Mouse (Mus musculus) left cerebral cortex, adult 2 months (tissue): Measurements from ENCODE around the gene Ptpn23. TPM values are rescaled to one million over a fixed set of nuclear protein-coding genes. Genes with fewer than 3 reads are reported as not detected.
"Not testable (repeated sequence)": the region's sequence is repeated elsewhere in the genome, so short reads cannot be mapped to it uniquely, and the experiment has no call there.

ENCODE experiments used
- DNase-seq, 2 experiments: peaks; one replicate each; pipeline ENCODE4 v3.0.0; 2021 to 2022; ENCODE audit warnings: low spot score in 2 of 2, mixed read lengths in 1 of 2; ENCODE audit errors: extremely low spot score in 1 of 2
- H3K27ac ChIP-seq: fragments of 200-600 bp; 2 replicates; pipeline ENCODE4 v1.8.1; 2022
- H3K4me3 ChIP-seq: fragments of 200-600 bp; 2 replicates; pipeline ENCODE4 v1.8.1; 2022
- CTCF ChIP-seq: fragments of 200-600 bp; IDR thresholded peaks from 2 replicates; pipeline ENCODE4 v1.8.1; 2022; ENCODE audit warnings: antibody characterized with exemption, mild to moderate bottlenecking, moderate library complexity
- intact Hi-C: fragments of 180-260 bp; cut with DNase I; formaldehyde crosslinking; loops from one replicate; pipeline ENCODE4 v1.15.1; 2025
- total RNA-seq, 2 experiments: library from RNA; stranded (reverse); gene quantifications; 2 replicates each; pipeline ENCODE4 v1.2.3; 2021

The Ptpn23 gene
- total RNA-seq, 2 experiments from 2014 or later = 63.6 to 64.1 TPM

GRCm38 (mm10) chr9:110380662-110381061 is 27.4 kb downstream of the Ptpn23 start:
- no peak for TF ChIP-seq CTCF
- no peak for DNase-seq
- intact Hi-C loops = no loop called here

DNA sequence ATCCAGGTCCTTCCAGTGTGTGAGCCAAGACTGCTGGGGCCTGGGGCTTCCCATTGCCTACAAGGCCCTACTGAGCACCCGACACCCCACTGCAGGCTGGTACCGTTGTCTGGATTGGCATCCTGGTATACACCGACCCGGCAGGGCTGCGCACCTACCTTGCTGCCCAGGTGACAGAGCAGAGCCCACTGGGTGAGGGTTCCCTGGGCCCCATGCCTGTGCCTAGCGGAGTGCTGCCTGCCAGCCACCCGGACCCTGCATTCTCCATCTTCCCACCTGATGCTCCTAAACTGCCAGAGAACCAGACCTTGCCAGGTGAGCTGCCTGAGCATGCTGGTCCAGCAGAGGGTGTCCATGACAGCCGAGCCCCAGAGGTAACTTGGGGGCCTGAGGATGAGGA is 28.7 kb downstream of the Ptpn23 start:
- H3K4me3 ChIP-seq = no peak overlapping the region
- no peak for DNase-seq
- H3K27ac ChIP-seq = no peak overlapping the region
- intact Hi-C loops = loop anchor here (5.0 kb wide), 1 partner anchor 47 kb away; the partner anchor contains the start of gene Scap
- TF ChIP-seq CTCF = no peak

More at GRCm38 (mm10) chr9:110380662-110381061, 27.4 kb downstream of the Ptpn23 start:
- Histone ChIP-seq H3K4me3 (no peak overlapping the region), H3K27ac (no peak overlapping the region)

DNA sequence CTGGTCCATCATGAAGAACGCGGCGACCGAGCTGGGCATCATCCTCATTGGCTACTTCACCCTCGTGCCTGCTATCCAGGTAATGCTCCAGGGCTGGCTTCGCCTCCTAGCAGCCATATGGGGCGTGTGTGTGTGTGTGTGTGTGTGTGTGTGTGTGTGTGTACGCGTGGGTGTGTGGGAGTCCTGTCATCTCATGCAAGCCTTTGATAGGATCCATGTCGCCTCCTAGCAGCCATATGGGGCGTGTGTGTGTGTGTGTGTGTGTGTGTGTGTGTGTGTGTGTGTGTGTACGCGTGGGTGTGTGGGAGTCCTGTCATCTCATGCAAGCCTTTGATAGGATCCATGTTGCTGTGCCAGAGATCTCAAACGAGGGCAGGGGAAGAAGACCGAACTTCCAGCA is 30.4 kb downstream of the Ptpn23 start:
- not testable (repeated sequence) for DNase-seq, H3K27ac ChIP-seq
- intact Hi-C loops = loop anchor here (5.0 kb wide), 1 partner anchor 45 kb away; the partner anchor contains the start of gene Scap

DNA sequence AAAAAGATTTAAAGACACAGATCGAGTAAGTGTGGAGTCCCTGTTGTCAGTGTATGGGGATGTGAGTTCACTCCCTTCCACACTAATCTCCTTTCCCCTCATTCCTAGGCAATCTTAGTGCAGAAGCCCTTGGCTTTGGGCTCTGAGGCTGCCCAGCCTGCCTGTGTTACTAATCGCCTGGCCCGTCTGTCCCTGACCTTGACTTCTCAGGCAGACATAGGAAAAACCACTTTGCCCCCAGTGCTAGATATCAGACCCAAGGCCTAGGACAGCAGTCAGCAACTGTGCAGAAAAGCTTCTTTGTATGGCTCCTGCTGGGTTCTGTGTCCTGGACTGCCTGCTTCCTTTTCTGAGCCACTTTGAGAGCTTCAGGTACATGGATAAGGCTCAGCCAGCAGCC is 32.3 kb downstream of the Ptpn23 start:
- TF ChIP-seq CTCF = no peak
- DNase-seq = no peak
- no peak overlapping the region for H3K4me3 ChIP-seq
- intact Hi-C loops = loop anchor here (5.0 kb wide), 1 partner anchor 43 kb away; the partner anchor contains the start of gene Scap
- no peak overlapping the region for H3K27ac ChIP-seq

More for the DNA sequence above, 30.4 kb downstream of the Ptpn23 start:
- not testable (repeated sequence) for H3K4me3 ChIP-seq

- no peak for DNase-seq
- intact Hi-C loops = no loop called here
- TF ChIP-seq CTCF = no peak
Observed at GRCm38 (mm10) chr9:110373871-110374270, 34.1 kb downstream of the Ptpn23 start.

DNA sequence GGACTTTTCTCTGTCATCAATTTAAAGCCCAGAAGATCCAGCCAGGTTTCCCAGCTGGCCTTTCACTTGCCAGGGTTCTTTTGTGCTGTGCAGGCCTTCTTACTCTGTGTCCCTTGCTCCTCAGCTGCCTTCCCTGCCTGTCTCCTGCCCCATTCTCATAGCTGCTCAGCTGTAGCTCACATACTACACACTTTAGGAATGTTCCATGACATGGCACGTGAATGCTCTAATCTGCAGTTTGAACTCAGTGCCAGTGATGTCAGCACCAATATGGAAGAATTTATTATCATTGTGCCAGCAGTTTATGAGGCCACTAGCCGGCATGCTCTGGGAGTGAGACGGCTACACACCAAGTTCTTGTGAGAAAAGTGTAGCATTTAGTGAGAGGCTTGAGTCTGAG is 38.2 kb downstream of the Ptpn23 start:
- Histone ChIP-seq H3K4me3 (no peak overlapping the region), H3K27ac (no peak overlapping the region)
- DNase-seq = no peak
- TF ChIP-seq CTCF = no peak
- intact Hi-C loops = no loop called here

More at GRCm38 (mm10) chr9:110373871-110374270, 34.1 kb downstream of the Ptpn23 start:
- Histone ChIP-seq H3K4me3 (no peak overlapping the region), H3K27ac (no peak overlapping the region)

DNA sequence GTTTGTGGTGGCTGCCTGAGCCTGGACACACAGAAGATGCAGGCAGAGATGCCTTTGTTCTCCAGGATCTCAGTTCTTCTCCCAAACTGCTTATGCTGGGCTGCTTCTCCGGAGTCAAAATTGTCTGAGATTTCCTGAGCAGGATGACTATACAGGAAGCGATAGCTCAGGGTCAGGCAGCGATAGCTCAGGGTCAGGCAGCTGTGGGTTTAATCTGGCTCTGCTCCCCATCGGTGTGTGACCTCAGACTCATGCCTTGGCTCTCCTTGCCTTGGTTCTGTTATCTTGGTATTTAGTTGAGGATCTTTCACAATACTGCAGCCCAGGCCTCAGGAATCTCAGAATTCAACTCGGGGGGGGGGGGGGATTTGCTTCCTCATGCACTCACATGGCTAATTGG is 41.3 kb downstream of the Ptpn23 start:
- H3K27ac ChIP-seq = no peak overlapping the region
- no peak for TF ChIP-seq CTCF
- intact Hi-C loops = no loop called here

DNA sequence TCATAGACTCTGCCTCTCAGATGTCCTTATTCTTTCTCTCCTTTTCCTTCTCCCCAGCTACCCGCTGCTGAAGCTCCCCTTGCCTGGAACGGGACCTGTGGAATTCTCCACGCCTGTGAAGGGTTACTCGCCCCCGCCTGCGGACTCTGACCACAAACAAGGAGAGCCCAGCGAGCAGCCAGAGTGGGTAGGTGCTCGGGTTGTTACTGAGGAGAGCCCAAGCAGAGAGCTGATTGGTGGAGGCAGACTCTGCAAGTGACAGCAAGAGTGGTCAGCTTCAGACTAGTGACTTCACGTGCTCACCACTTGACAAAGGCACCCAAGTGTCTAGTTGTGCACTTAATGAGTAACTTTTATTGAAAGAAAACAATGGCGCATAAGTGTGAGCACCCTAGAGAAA is 45.7 kb downstream of the Ptpn23 start:
- TF ChIP-seq CTCF = no peak
- intact Hi-C loops = no loop called here
- no peak overlapping the region for H3K27ac ChIP-seq
- H3K4me3 ChIP-seq = no peak overlapping the region
- no peak for DNase-seq

More for the DNA sequence above, 41.3 kb downstream of the Ptpn23 start:
- H3K4me3 ChIP-seq = no peak overlapping the region
- no peak for DNase-seq

- intact Hi-C loops = no loop called here
- Histone ChIP-seq H3K27ac (no peak overlapping the region), H3K4me3 (no peak overlapping the region)
- DNase-seq = no peak
- no peak for TF ChIP-seq CTCF
Observed at GRCm38 (mm10) chr9:110361299-110361698, 46.7 kb downstream of the Ptpn23 start.

DNA sequence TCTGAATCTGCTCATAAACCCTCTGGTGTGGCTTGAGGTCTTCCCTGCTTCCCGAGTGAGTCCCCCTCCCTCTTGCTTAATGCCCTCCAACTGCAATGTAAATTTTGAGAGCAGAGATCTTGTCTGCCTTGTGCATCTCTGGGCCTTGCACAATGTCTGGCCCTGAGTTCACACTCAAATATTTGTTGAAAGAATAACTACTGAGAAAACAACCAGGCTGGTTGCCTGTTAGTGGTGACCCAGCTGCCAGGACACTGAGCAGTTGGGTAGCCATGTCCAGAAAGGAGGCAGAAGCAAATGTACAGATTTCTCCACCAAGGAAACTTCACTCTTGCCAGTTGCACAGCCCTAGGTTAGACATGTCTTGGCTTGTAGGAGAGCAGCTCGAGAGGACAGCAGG is 49.7 kb downstream of the Ptpn23 start:
- intact Hi-C loops = no loop called here
- no peak overlapping the region for H3K4me3 ChIP-seq
- H3K27ac ChIP-seq = no peak overlapping the region
- DNase-seq = no peak
- TF ChIP-seq CTCF = no peak

DNA sequence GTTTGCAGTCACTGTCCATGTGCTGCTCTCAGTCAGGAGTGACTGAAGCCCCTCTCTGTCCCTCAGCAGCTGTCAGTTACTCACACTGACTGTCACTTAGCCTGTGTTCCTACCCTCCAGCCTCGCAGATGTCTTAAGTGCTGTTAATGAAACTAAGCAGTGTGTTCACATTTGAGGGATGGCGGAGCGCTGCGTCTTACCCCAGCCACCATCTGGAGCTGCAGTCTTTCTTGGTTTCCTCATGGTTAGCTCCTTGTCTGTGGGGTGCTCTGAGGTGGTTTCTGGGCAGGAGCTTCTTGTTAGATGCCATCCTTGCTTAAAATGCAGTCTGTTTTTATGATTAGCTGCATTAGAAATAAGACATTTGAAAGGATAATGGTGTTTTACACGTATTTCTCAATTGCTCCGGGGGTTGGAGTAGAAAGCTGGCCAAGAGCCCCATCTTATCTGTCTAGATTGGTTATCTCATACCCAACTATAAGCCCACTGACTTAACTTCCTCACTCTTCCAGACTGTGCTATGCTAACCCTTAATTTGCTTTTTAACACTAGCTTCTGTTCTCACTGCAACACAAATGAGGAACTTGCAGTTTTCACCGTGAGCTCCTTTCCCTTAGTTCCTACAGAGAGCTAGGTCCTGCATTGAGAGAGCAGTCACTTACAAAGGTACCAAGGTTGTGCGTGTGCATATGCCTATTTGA is 55.9 kb downstream of the Ptpn23 start:
- intact Hi-C loops = no loop called here
- no peak for DNase-seq
- Histone ChIP-seq H3K4me3 (no peak overlapping the region), H3K27ac (no peak overlapping the region)
- no peak for TF ChIP-seq CTCF

DNA sequence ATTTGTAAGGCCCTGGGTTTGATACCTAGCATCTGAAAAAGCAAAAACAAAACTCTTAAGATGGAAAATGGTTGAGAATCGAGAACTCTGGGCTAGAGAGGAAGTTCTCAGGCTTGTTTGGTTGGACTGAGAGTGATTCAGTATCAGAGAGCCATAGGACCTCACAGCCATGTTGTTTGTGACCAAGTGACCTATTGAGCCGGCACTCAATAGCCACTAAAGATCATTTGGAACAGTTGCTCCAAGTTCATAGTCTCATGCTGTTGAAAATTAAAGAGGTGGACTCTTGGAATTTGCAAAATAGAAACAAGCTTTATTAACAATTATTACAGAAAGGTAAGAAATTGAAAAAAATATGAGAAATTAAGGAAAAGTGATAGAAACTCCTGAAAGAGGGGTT is 56.7 kb downstream of the Ptpn23 start:
- TF ChIP-seq CTCF = no peak
- H3K27ac ChIP-seq = no peak overlapping the region
- H3K4me3 ChIP-seq = no peak overlapping the region
- no peak for DNase-seq
- intact Hi-C loops = no loop called here

GRCm38 (mm10) chr9:110350612-110351011 is 57.4 kb downstream of the Ptpn23 start:
- TF ChIP-seq CTCF = no peak
- H3K27ac ChIP-seq = no peak overlapping the region
- no peak for DNase-seq
- no peak overlapping the region for H3K4me3 ChIP-seq
- intact Hi-C loops = no loop called here
